Mouse (Mus musculus): Measurements from ENCODE around the gene Hoxd3.

Hoxd3 gene

GRCm38 (mm10) chr2:74731799-74732512 lies 20.2 kb downstream of the Hoxd3 start:
- no peak for DNase-seq

GRCm38 (mm10) chr2:74732513-74733316 lies 21.0 kb downstream of the Hoxd3 start:
- DNase-seq, result no peak

- DNase-seq, result no peak
Measured at GRCm38 (mm10) chr2:74733317-74733661, 21.6 kb downstream of the Hoxd3 start.

- DNase-seq, result no peak
Measured at GRCm38 (mm10) chr2:74733765-74734164, 22.0 kb downstream of the Hoxd3 start.

GRCm38 (mm10) chr2:74734451-74734850 lies 22.7 kb downstream of the Hoxd3 start:
- no peak for DNase-seq

- DNase-seq, result no peak
Measured at GRCm38 (mm10) chr2:74734996-74735811, 23.5 kb downstream of the Hoxd3 start.

GRCm38 (mm10) chr2:74735851-74736687 lies 24.3 kb downstream of the Hoxd3 start:
- no peak for DNase-seq

GRCm38 (mm10) chr2:74736688-74737577 lies 25.2 kb downstream of the Hoxd3 start:
- no peak for DNase-seq

GRCm38 (mm10) chr2:74737578-74738070 lies 25.9 kb downstream of the Hoxd3 start:
- DNase-seq, result no peak

- no peak for DNase-seq
Measured at GRCm38 (mm10) chr2:74738623-74739475, 27.1 kb downstream of the Hoxd3 start.

- DNase-seq, result no peak
Measured at GRCm38 (mm10) chr2:74739476-74739800, 27.7 kb downstream of the Hoxd3 start.

- no peak for DNase-seq
Measured at GRCm38 (mm10) chr2:74739869-74740268, 28.1 kb downstream of the Hoxd3 start.

GRCm38 (mm10) chr2:74740311-74741091 lies 28.8 kb downstream of the Hoxd3 start:
- DNase-seq, result no peak

GRCm38 (mm10) chr2:74741252-74741978 lies 29.7 kb downstream of the Hoxd3 start:
- no peak for DNase-seq

- DNase-seq, result no peak
Measured at GRCm38 (mm10) chr2:74741979-74742277, 30.2 kb downstream of the Hoxd3 start.

- no peak for DNase-seq
Measured at GRCm38 (mm10) chr2:74745540-74746297, 34.0 kb downstream of the Hoxd3 start.

- no peak for DNase-seq
Measured at GRCm38 (mm10) chr2:74746298-74746921, 34.7 kb downstream of the Hoxd3 start.

GRCm38 (mm10) chr2:74747006-74747405 lies 35.3 kb downstream of the Hoxd3 start:
- DNase-seq, result no peak

Measured in cerebellum, postnatal 36 days (tissue).